Comparison of ENCODE assay signal across 8 mouse cellular contexts in genomic region chr7:18893009-18893408, GRCm38 (mm10). TPM values are rescaled to one million over a fixed set of nuclear protein-coding genes. Genes with fewer than 3 reads are reported as not detected.
DNase-seq lines count a peak whose midpoint lies in the region; ATAC-seq and TF ChIP-seq lines count a peak whose summit lies in the region.

No protein-coding gene starts in this region.

- peak overlapping the region; percentile 71; the same call in 1 of the 2 replicates for H3K9ac ChIP-seq in forebrain, embryonic 13.5 days
- peak overlapping the region; percentile 58; the same call in 1 of the 2 replicates for H3K9ac ChIP-seq in intestine, embryonic 16.5 days (ENCODE audit: low read depth, low read length)
- H3K9ac ChIP-seq in neural tube, embryonic 11.5 days (ENCODE audit: low read length): no peak overlapping the region

- H3K27me3 ChIP-seq in forebrain, embryonic 13.5 days: peaks cover 19% of the 10 kb centered on the region
- no peaks in the 10 kb centered on the region for H3K27me3 ChIP-seq in intestine, embryonic 16.5 days (replicated peaks; ENCODE audit: control insufficient read depth, insufficient read depth, low read length)
- H3K27me3 ChIP-seq in neural tube, embryonic 11.5 days (ENCODE audit: control insufficient read depth, insufficient read depth, low read length): peaks cover 11% of the 10 kb centered on the region

- peak overlapping the region; percentile 62 for H3K4me3 ChIP-seq in layer of hippocampus, adult 2 months
- peak overlapping the region; percentile 48 for H3K4me3 ChIP-seq in forebrain, embryonic 13.5 days
- H3K4me3 ChIP-seq in intestine, embryonic 16.5 days (ENCODE audit: low read length): 0 out of 2 replicates have a peak overlapping the region, but pooled peaks have one; percentile 4
- no peak overlapping the region for H3K4me3 ChIP-seq in neural tube, embryonic 11.5 days (ENCODE audit: low read depth, low read length)

- H3K9me3 ChIP-seq in forebrain, embryonic 13.5 days (replicated peaks): no peaks in the 10 kb centered on the region
- H3K9me3 ChIP-seq in intestine, embryonic 16.5 days (ENCODE audit: control insufficient read depth, low read length): no peaks in the 10 kb centered on the region
- H3K9me3 ChIP-seq in neural tube, embryonic 11.5 days (ENCODE audit: control insufficient read depth, low read length): no peaks in the 10 kb centered on the region

- no peak overlapping the region for H3K27ac ChIP-seq in layer of hippocampus, adult 2 months
- no peak overlapping the region for H3K27ac ChIP-seq in forebrain, embryonic 13.5 days
- no peak overlapping the region for H3K27ac ChIP-seq in intestine, embryonic 16.5 days (ENCODE audit: low read length)
- no peak overlapping the region for H3K27ac ChIP-seq in neural tube, embryonic 11.5 days (ENCODE audit: low read depth, low read length)

- TF ChIP-seq CTCF in layer of hippocampus, adult 2 months (conservative IDR thresholded peaks at IDR 0.05): no peak

- peaks cover 26% of the 10 kb centered on the region for H3K4me1 ChIP-seq in forebrain, embryonic 13.5 days
- peaks cover 22% of the 10 kb centered on the region for H3K4me1 ChIP-seq in intestine, embryonic 16.5 days (ENCODE audit: control insufficient read depth, insufficient read depth, low read length)
- H3K4me1 ChIP-seq in neural tube, embryonic 11.5 days (ENCODE audit: control insufficient read depth, insufficient read depth, low read length): peaks cover 4% of the 10 kb centered on the region

- DNase-seq in layer of hippocampus, adult 2 months (ENCODE audit: low spot score in 2 of 2): no peak
- no peak for DNase-seq in layer of hippocampus, adult 18-20 months (ENCODE audit: low spot score in 2 of 2)
- DNase-seq in neural tube, embryonic 11.5 days (ENCODE audit: low spot score): no peak
- no peak for DNase-seq in spleen, postnatal 14 days (ENCODE audit: low spot score in 2 of 2)
- DNase-seq in B cell, adult 2 months: no peak
- no peak for DNase-seq in T-cell, adult 2 months (ENCODE audit: low spot score)

- H3K4me2 ChIP-seq in forebrain, embryonic 13.5 days: peak overlapping the region; percentile 79
- no peak overlapping the region for H3K4me2 ChIP-seq in intestine, embryonic 16.5 days (ENCODE audit: low read depth, low read length)
- peak overlapping the region; percentile 64; the same call in 1 of the 2 replicates for H3K4me2 ChIP-seq in neural tube, embryonic 11.5 days (ENCODE audit: low read depth)

- peaks cover 9% of the 10 kb centered on the region; the same call in 1 of the 2 replicates for H3K36me3 ChIP-seq in forebrain, embryonic 13.5 days (ENCODE audit: poor library complexity, severe bottlenecking)
- 0 out of 2 replicates have a peak, but pooled peaks cover 2% of the 10 kb centered on the region for H3K36me3 ChIP-seq in intestine, embryonic 16.5 days (ENCODE audit: control insufficient read depth, insufficient read depth, low read length)
- no peaks in the 10 kb centered on the region for H3K36me3 ChIP-seq in neural tube, embryonic 11.5 days (ENCODE audit: control insufficient read depth, insufficient read depth, low read length)

- peak; percentile 31 for ATAC-seq in forebrain, embryonic 13.5 days
- ATAC-seq in intestine, embryonic 16.5 days: peak; percentile 21
- 0 out of 2 replicates have a peak, but pooled peaks have one; percentile 17 for ATAC-seq in neural tube, embryonic 11.5 days (ENCODE audit: insufficient read depth, low FRiP score, low TSS enrichment)

- WGBS in forebrain, embryonic 13.5 days: 26% methylated on average over 27 of the region's 27 CpGs
- WGBS in intestine, embryonic 16.5 days: 28% methylated on average over 27 of the region's 27 CpGs
- WGBS in neural tube, embryonic 11.5 days: 39% methylated on average over 27 of the region's 27 CpGs

RNA-seq across cellular contexts. Expression of gene Ccdc61, which starts 17.2 kb away (rescaled TPM):
- total RNA-seq in layer of hippocampus, adult 2 months (2021): 10 to 100 TPM; 10.9 to 12.6 TPM
- total RNA-seq in layer of hippocampus, adult 18-20 months (2021): 10 to 100 TPM; 10.4 to 10.9 TPM
- 25.6 and 27.9 TPM in 2 replicates for polyA plus RNA-seq in forebrain, embryonic 13.5 days (2015; fragmentation: Nextera tagmentation; extraction: Ambion mirVana)
- polyA plus RNA-seq in intestine, embryonic 16.5 days (2015; fragmentation: Nextera tagmentation; extraction: Ambion mirVana): 23.7 and 24.7 TPM in 2 replicates
- 25.5 and 26.2 TPM in 2 replicates for polyA plus RNA-seq in neural tube, embryonic 11.5 days (2014; fragmentation: Nextera tagmentation; extraction: Ambion mirVana)

RNA-seq across cellular contexts. Expression of gene Pglyrp1, which starts 21.9 kb away (rescaled TPM):
- 10 to 100 TPM; 15.1 to 15.2 TPM for total RNA-seq in layer of hippocampus, adult 2 months (2021)
- total RNA-seq in layer of hippocampus, adult 18-20 months (2021): 10 to 100 TPM; 15.5 to 23.3 TPM
- 7.4 and 8.2 TPM in 2 replicates for polyA plus RNA-seq in forebrain, embryonic 13.5 days (2015; fragmentation: Nextera tagmentation; extraction: Ambion mirVana)
- 101 and 106 TPM in 2 replicates for polyA plus RNA-seq in intestine, embryonic 16.5 days (2015; fragmentation: Nextera tagmentation; extraction: Ambion mirVana)
- polyA plus RNA-seq in neural tube, embryonic 11.5 days (2014; fragmentation: Nextera tagmentation; extraction: Ambion mirVana): 1.4 and 2.1 TPM in 2 replicates

RNA-seq across cellular contexts. Expression of gene Nova2, which starts 32.7 kb away (rescaled TPM):
- 10 to 100 TPM; 82.7 to 85.4 TPM for total RNA-seq in layer of hippocampus, adult 2 months (2021)
- 10 to 100 TPM; 76.3 to 79.4 TPM for total RNA-seq in layer of hippocampus, adult 18-20 months (2021)
- polyA plus RNA-seq in forebrain, embryonic 13.5 days (2015; fragmentation: Nextera tagmentation; extraction: Ambion mirVana): 12.3 and 13.7 TPM in 2 replicates
- 0.34 and 0.40 TPM in 2 replicates for polyA plus RNA-seq in intestine, embryonic 16.5 days (2015; fragmentation: Nextera tagmentation; extraction: Ambion mirVana)
- polyA plus RNA-seq in neural tube, embryonic 11.5 days (2014; fragmentation: Nextera tagmentation; extraction: Ambion mirVana): 8.2 and 10.0 TPM in 2 replicates

RNA-seq across cellular contexts. Expression of gene Mill2, which starts 53.2 kb away (rescaled TPM):
- total RNA-seq in layer of hippocampus, adult 2 months (2021): 1 to 10 TPM; 2.3 to 2.6 TPM
- 1 to 10 TPM; 1.3 to 2.2 TPM for total RNA-seq in layer of hippocampus, adult 18-20 months (2021)
- 0.11 and 0.34 TPM in 2 replicates for polyA plus RNA-seq in forebrain, embryonic 13.5 days (2015; fragmentation: Nextera tagmentation; extraction: Ambion mirVana)
- polyA plus RNA-seq in intestine, embryonic 16.5 days (2015; fragmentation: Nextera tagmentation; extraction: Ambion mirVana): 1.1 and 1.3 TPM in 2 replicates
- polyA plus RNA-seq in neural tube, embryonic 11.5 days (2014; fragmentation: Nextera tagmentation; extraction: Ambion mirVana): not detected in 2 replicates

Comparison
In these comparisons a context has a peak if more than half of its experiments do, and no peak if none do; other contexts are left out.
1. RNA of gene Pglyrp1, which starts 21.9 kb away (polyA plus RNA-seq): 101 to 106 TPM in intestine, embryonic 16.5 days; 7.4 to 8.2 TPM in forebrain, embryonic 13.5 days and 1.4 to 2.1 TPM in neural tube, embryonic 11.5 days; every median in the first group is over 10 times any median in the second.
2. Peak in every context shown above with its lines, with median percentiles within 50 percentile points of each other: ATAC-seq.